Mouse (Mus musculus): ENCODE results near the gene Tsr2.
A peak's percentile ranks its signal among the peaks of the same experiment; 100 is the strongest.

The Tsr2 gene

GRCm38 (mm10) chrX:151096171-151097058 lies at the start of gene Tsr2:
Gene Tsr2 (minus strand): TSS chrX:151096543.
- DNase-seq (ENCODE audit: low spot score in 2 of 2), result peak; percentile 26 to 54

- DNase-seq (ENCODE audit: low spot score in 2 of 2), result no peak
Observed at GRCm38 (mm10) chrX:151132785-151133184, 36.4 kb upstream of the Tsr2 start.

- DNase-seq (ENCODE audit: low spot score in 2 of 2), result no peak
Observed at GRCm38 (mm10) chrX:151130493-151130892, 34.1 kb upstream of the Tsr2 start.

GRCm38 (mm10) chrX:151123933-151124332 lies 27.6 kb upstream of the Tsr2 start:
- no peak for DNase-seq (ENCODE audit: low spot score in 2 of 2)

DNA sequence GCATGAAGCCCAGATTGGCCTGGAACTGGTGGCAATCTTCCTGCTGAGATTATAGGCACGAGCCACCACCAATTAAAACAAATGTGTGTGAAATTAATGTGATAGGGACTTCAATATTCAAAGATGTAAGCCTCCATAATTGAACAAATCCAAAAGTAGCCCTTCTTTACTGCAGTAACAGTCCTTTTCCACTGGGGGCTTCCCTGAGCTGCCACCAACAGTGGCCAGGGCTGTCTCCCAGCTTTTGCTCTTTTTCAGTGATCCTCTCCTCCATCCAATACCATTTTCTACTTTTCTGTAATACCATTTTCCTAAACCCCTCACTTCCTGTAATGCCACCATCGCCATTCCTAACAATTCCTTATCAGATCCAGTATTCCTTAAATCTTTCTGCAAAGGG lies 21.1 kb upstream of the Tsr2 start:
- no peak for DNase-seq (ENCODE audit: low spot score in 2 of 2)

DNA sequence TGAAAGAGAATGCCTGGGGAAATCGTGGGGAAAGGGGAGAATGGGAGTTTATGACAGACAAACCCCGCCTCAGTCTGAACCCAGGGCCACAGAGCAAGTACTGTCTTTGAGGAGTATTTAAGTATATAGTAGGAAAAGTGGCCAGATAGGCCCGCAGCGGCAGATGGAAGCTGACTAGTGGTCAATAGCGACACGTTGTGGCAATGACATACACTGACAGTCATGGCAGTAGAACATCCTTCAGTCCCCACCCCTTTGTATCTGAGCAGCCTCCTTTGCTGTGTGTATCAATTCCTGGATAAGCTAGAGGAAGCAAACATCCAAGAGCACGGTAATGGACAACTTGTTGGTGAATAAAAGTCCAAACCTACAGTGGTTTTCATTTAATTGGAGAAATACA lies 20.5 kb upstream of the Tsr2 start:
- DNase-seq (ENCODE audit: low spot score in 2 of 2), result no peak

DNA sequence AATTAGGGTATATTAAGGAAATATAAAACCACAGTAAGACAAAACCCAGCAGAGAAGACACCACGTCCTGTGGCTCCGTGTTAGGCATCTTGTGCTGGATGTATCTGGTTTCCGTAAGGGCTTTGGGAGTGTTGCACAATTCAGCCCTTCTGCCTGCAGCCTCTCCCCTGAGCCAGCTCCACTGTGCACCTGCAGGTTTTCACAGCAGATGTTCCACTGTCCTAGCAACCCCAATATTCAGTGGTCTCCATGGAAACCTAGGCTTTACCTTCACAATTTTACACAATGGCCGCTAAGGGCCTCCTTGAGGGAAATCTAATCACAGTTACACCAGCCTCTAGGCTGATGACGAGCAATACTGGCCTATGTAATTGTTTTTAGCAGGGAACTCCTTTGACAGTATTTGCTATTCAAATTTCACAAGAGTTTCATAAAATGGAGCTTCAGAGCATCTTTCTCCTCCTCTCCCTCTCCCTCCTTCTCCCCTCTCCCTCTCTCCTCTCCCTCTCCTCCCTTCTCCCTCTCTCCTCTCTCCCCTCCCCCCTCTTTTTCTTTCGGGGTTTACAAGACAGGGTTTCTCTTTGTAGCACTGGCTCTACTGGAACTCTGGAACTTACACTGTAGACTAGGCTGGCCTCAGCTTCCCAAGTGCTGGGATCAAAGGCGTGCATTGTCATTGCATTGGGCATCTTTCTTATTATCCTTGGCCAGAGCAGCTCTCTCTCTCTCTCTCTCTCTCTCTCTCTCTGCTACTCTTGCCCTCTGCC lies 11.1 kb upstream of the Tsr2 start:
- DNase-seq (ENCODE audit: low spot score in 2 of 2), result no peak

GRCm38 (mm10) chrX:151087418-151087817 lies 8.9 kb downstream of the Tsr2 start:
- DNase-seq (ENCODE audit: low spot score in 2 of 2), result no peak

- no peak for DNase-seq (ENCODE audit: low spot score in 2 of 2)
Observed at GRCm38 (mm10) chrX:151085599-151085998, 10.7 kb downstream of the Tsr2 start.

- DNase-seq (ENCODE audit: low spot score in 2 of 2), result no peak
Observed at GRCm38 (mm10) chrX:151076941-151077485, 19.3 kb downstream of the Tsr2 start.

DNA sequence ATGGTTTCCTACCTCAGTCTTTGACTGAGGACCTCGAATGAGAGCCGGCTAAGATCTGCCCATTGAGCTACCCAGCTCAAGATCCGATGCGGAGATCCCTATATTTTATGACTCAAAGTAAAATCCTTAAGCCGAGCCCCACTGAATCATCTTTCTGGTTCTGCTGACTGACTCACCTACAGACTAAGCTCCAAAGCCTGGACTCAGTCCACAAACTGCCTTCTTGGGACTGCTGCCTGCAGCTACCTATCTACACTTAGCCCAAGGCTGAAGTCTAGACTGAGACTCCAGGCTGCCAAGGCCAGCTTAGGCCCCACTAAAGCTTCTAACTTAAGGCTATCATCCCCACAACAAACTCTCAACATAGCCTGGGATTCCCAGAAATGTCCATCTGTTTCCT lies 20.3 kb downstream of the Tsr2 start:
- DNase-seq (ENCODE audit: low spot score in 2 of 2), result no peak

DNA sequence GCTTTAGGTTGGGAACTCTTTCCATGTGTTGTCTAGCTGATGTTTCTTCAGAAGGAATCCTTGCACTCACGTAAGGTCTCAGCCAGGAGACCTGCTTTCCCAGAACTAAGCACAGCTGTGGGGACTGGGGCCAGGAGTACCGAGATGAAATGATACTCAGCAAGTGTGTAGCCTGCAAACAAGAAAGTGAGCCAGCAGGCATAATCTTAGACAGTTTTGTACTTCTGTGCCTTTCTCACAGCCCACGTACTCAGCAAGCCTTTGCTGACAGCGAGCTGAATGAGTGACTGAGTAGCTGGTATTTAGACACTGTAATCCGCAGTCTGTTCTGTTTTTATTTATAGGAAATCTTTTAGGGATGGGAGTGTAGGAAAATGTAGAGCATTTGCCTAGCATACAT lies 28.5 kb downstream of the Tsr2 start:
- DNase-seq (ENCODE audit: low spot score in 2 of 2), result no peak

DNA sequence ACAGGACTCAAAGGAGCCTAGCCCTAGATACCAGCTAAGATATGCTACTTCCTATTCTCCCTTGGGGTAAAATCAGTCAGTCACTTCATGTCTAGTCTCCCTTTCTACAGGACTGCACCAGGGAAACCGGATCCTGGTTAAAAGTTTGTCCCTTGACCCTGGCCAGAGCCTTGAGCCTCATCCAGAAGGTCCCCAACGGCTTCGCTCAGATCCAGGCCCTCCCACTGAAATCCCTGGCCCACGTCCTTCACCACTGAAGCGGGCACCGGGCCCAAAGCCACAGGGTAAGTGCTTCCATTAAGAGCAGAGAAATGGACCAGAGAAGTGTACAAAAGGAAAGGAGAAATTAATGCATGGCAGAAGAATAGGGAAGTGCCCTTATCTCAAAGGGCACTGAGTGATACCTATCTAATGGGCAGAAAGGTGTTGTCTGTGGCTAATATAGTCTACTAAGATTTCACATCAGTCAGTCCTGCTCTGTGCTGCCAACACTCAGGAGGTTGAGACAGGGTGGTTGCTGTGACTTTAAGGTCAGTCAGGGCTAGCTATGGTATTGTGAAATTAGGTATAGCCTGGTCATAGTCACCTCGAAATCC lies 30.2 kb downstream of the Tsr2 start:
- DNase-seq (ENCODE audit: low spot score in 2 of 2), result no peak

DNA sequence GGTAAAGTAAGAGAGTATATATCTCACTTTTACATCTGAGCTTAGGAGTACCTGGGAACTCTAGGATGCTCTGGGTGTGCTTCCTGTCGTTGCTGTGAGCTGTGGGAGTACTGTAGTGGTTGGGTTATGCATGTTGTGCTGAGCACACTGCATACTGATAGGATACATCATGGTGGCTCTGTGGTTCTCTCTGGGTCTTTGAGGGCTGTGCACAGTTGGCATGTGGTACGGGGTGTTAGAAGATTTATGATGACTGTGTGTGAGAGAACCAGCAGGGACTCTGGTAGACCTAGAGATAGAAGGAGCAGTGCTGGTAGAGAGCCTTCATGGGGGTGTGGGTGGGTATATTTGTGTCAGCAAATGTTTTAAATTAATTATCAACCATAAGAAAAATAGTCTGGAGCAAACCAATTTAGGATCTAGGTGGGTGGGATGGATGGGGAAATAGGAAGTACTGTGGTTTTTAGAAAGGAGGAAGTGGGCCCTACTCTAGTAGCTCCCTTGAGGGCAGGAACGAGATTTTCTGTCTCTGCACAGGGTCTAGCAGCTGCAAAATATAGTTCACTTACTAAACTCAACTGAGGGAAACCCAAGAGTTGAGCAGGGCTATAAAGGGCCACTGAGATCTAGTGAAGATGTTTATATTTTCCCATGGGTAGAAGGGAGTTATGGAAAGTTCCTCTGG lies 34.6 kb downstream of the Tsr2 start:
- DNase-seq (ENCODE audit: low spot score in 2 of 2), result no peak

DNA sequence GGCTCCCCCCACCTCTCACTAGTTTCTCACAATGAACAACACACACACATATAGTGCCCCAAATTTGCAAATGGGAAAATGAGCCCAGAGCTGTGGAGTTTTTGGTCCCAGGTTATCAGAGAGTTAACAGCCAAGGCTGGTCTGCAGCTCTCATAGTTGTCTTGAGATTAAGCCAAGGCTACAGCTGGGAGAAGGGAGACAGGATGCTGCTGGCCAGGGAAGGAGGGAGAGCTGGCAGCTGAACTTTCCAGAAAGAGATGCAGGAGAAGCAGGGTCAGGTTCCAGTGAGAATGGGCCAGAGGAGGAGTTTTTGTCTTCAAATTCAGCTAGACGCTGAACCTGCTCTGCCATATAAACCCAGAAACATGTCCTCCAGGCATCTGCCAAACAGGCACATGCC lies 37.0 kb downstream of the Tsr2 start:
- no peak for DNase-seq (ENCODE audit: low spot score in 2 of 2)

DNA sequence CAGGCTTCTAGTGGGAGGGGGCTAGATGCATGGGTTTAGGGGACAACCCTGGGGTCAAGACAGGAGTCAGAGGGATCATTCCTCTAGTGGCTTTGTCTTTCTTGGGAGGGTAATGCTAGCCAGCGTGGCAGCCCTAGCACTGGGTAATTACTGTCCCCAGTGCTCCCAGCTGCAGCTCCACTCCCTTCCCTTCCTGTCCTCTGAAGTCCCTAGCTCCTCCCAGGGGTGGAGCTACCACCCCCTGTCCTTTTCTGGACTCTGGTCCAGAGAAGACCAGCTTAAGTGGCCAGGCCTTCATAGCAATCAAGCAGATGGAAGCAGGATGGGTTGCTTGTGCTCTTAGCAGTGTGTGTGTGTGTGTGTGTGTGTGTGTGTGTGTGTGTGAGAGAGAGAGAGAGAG lies 40.8 kb downstream of the Tsr2 start:
- no peak for DNase-seq (ENCODE audit: low spot score in 2 of 2)

- no peak for DNase-seq (ENCODE audit: low spot score in 2 of 2)
Observed at GRCm38 (mm10) chrX:151054489-151054888, 41.9 kb downstream of the Tsr2 start.

DNA sequence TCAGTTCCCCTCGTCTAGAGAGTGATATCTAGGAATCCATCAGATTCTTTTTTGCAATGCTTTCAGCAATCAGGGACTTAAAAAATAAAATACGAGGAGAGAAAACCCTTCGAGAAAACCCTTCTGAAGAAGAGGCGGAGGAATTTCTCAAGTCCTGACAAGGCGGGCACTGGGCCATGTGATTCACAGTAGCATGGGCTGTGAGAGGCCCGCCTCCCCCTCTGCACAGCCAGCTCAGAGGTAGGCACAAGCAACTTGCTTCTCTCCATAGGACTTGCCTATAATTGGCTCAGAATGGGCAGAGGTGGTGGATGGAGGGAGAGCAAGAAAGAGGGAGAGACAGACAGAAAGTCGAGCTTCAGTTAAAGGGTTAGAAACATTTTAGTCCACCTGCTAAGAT lies 46.0 kb downstream of the Tsr2 start:
- DNase-seq (ENCODE audit: low spot score in 2 of 2), result no peak

GRCm38 (mm10) chrX:151049661-151050215 lies 46.6 kb downstream of the Tsr2 start:
- DNase-seq (ENCODE audit: low spot score in 2 of 2), result no peak

DNA sequence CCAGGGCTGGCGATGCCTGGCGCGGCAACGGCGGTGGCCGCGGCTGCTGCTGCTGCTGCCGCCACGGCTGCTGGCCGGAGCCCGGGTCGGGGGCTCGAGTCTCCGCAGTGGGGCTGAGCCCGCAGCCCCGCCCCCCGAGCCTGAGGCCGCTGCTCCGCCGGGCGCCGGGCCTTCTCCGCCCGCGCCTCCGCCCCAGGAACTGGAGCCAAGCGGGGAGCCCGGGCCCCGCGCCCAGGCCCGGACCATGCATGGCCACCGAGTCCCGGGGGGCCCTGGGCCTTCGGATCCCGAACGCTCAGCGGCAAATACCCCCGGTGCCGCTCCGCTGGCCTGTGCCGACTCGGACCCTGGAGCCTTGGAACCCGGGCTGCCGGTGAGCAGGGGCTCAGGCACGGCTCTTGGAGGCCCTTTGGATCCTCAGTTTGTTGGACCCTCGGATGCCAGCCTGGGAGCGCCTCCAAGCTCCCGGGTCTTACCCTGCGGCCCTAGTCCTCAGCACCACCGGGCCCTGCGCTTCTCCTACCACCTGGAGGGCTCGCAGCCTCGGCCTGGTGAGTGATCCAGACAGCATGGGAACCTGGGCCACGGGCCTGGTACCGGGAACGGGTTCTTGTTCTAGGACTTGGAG lies 48.8 kb downstream of the Tsr2 start:
- DNase-seq (ENCODE audit: low spot score in 2 of 2), result peak in 1 of 2 experiments; percentile 24
